Mouse (Mus musculus): ENCODE measurements at regions not wholly inside any gene's neighbourhood (a gene's known extent, or its start where the extent isn't known, plus 50 kb on each side); places are given as distances from the start of the nearest gene placed in this dataset.
A peak's percentile ranks its signal among the peaks of the same experiment; 100 is the strongest.

DNA sequence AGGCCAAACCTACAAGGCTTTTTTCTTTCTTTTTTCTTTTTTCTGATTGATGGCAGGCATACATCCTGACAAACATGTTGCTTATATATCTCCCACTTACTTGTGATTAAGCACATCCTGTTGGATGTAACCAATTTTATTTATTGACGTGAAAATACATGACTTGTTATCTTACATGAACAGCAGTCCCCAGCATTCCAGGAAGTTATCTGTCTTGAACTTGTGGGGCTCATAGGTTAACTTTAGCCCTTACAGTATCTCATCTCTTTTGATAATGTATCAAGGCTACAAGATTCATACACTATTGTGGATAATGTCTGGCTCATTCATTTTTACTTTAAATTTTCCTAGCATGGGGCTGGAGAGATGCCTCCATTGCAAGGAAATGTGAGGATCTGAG lies 852.0 kb upstream of the Agtr1b start:
- intact Hi-C loops (cut with DNase I): no loop called here
- DNase-seq: no peak

DNA sequence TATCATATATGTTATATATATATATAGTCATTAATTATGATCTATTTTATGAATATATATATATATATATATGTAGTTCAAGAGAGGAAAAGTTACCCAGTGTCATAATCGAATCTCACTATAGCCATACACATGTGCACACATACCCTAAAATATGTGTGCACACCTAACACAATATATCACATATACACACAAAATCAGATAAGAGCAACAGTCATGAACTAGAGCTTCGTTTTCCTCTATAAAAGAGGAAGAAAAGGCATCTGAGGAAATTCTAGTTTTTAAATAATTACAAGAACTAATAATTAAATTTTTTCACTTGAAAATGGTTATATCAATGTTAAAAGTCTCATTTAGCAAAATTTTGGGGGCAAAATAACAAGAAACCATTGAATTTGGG lies 835.3 kb upstream of the Tbl1xr1 start:
- intact Hi-C loops (cut with DNase I): no loop called here
- DNase-seq: no peak

- intact Hi-C loops (cut with DNase I): no loop called here
- no peak for DNase-seq
Measured at GRCm38 (mm10) chr3:21256129-21256760, 820.2 kb upstream of the Tbl1xr1 start.

DNA sequence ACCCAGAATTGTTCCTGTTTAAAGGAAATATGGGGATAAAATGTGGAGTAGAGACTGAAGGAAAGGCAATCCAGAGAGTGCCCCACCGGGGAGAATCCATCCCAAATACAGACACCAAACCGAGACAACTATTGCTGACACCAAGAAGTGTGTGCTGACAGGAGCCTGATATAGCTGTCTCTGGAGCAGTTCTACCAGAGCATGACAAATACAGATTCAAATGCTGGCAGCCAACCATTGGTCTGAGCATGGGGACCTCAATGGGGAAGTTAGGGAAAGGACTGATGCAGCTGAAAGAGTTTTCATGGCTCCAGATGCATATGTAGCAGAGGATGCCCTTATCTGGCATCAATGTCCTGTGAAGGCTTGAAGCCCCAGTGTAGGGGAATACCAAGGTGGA lies 813.1 kb upstream of the Tbl1xr1 start:
- no peak for DNase-seq
- intact Hi-C loops (cut with DNase I): loop anchor here (10.0 kb wide), 1 partner anchor 301 kb away; no protein-coding TSS in a partner anchor

GRCm38 (mm10) chr3:21265491-21265890 lies 811.0 kb upstream of the Tbl1xr1 start:
- intact Hi-C loops (cut with DNase I): loop anchor here (10.0 kb wide), 1 partner anchor 299 kb away; no protein-coding TSS in a partner anchor
- DNase-seq: no peak

DNA sequence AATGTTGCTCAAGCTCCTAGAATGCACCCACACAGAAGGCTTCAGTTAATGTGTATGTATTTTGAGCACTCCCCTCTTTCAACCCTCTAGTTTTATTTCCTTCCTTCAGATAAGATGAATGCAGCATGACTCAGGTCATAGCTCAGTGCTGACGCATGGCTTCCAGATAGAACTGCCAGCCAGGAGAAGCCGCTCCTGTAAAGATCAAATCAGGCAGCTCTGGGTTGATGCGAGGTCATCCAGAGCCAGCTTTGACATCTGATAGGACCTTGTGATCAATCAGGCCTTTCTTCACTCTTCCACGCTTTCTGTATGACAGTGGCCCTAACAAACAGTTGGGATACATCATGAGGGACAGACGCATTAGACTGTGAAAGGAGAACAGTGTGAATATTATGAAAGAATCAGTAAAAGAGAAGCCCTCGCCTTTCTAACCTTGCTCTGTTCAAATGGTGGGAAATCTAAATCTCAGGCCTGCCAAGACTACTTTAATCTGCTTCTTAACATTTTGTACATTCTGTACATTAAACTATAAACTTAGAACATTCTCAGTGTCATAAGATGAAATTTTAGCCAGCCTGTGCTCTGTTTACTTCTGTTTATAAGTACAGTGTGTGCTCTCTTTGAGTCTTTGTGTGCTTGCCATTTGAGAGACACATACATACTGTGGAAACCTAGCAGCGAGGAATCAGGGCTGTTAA lies 807.9 kb upstream of the Tbl1xr1 start:
- DNase-seq: peak; percentile 18 to 43

GRCm38 (mm10) chr3:21269130-21269440 lies 807.4 kb upstream of the Tbl1xr1 start:
- intact Hi-C loops (cut with DNase I): loop anchor here (10.0 kb wide), 1 partner anchor 296 kb away; no protein-coding TSS in a partner anchor

More for the DNA sequence above, 807.9 kb upstream of the Tbl1xr1 start:
- intact Hi-C loops (cut with DNase I): loop anchor here (10.0 kb wide), 1 partner anchor 296 kb away; no protein-coding TSS in a partner anchor

DNA sequence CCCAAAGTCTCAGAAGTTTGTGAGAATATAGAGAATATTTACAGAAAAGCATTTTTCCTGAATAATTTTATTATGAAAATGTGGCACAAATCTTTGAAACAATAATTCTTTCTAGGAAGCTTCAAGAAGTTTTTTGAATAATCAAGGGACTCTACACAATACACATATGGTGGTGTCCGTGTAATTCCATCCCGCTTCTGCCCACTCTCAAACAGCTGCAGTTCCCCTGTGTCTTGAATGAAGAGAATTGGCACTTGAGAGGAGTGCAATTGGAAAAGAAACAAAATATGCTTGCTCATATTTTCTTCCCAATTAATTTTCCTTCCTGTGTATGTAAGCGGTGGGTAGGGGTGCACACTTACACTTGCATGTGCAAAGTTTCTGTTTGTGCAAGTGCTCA lies 805.7 kb upstream of the Tbl1xr1 start:
- no peak for DNase-seq
- intact Hi-C loops (cut with DNase I): loop anchor here (5.0 to 10.0 kb wide), 5 partner anchors 77 to 697 kb away; no protein-coding TSS in a partner anchor

More at GRCm38 (mm10) chr3:21269130-21269440, 807.4 kb upstream of the Tbl1xr1 start:
- no peak for DNase-seq

GRCm38 (mm10) chr3:21272219-21272618 lies 804.2 kb upstream of the Tbl1xr1 start:
- intact Hi-C loops (cut with DNase I): loop anchor here (5.0 to 10.0 kb wide), 5 partner anchors 75 to 695 kb away; no protein-coding TSS in a partner anchor
- DNase-seq: peak; percentile 16 to 34

DNA sequence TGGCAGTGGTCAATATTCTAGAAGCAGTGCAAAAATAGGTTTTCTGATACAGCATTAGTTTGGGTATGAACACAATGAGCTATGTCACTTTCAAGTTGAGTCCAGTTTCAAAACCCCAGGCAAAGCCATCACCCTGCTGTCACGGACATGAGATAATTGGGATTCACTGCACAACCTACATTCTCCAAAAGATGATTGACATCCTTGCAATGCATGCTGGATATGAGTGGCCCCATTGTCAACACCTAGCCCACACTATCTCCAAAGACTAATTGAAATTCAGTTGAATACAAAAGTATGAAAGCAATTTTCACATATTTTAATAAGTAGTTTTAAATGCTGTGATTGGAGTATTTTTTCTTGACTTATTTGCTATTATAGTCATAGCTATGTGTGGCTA lies 783.7 kb upstream of the Tbl1xr1 start:
- DNase-seq: no peak
- intact Hi-C loops (cut with DNase I): no loop called here

DNA sequence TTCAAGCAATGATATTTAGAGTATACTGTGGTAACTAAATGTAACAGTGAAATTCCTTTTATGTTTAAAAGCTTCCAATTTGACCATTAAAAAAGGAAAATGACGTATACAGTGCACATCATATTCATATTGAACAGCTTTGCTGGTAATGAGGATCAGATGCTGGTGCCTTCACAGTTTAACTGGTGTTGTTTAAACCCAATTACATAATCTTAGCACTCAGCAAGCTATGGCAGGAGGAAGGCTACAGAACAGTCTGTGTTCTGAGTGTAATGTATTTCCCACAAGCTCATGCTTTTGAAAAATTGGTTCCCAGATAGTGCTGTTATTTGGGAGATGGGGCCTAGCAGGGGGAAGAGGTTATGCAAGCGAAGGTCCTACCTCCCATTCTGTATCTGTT lies 783.1 kb upstream of the Tbl1xr1 start:
- intact Hi-C loops (cut with DNase I): no loop called here
- no peak for DNase-seq

DNA sequence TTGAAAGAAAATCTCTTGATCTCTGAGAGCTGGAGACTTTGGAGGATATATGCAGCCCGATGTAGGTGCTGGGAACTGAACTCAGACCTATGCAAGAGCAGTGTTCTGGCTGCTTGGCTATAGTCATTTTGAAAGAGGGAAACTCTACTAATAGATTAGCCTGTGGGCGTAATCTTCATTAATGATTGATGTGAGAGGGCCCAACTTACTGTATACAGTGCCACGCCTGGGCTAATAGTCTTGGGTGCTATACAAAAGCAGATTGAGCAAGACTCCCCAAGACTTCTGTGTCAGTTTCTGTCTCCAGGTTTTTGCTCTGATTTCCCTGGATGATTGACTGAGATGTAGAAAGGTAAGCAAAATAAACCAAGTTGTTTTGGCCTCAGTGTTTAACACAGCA lies 781.7 kb upstream of the Tbl1xr1 start:
- no peak for DNase-seq
- intact Hi-C loops (cut with DNase I): no loop called here

DNA sequence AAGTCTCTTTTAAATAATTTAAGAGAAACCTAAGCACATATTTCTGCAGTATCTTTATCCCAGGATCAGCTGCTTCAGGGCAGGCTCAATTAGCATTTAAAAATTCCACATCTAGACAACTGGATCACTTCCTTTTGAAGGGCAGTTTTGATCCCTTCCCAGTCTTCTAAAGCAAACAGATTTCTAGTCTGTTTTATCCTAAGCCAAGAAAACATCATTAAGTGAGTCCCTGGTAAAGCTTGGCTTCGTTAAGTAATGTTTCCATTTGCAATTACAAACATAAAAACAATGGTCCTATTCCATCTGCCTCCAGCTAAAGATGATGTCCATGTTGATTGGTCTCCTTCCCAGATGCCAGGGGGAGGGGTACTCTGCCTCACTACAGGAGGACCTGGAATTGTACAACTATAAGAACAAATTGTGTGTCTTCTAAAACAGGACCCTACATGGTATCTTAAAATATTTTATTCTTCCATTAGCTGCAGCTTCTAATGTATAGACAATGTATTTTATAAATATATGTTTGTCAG lies 779.8 kb upstream of the Tbl1xr1 start:
- intact Hi-C loops (cut with DNase I): no loop called here

DNA sequence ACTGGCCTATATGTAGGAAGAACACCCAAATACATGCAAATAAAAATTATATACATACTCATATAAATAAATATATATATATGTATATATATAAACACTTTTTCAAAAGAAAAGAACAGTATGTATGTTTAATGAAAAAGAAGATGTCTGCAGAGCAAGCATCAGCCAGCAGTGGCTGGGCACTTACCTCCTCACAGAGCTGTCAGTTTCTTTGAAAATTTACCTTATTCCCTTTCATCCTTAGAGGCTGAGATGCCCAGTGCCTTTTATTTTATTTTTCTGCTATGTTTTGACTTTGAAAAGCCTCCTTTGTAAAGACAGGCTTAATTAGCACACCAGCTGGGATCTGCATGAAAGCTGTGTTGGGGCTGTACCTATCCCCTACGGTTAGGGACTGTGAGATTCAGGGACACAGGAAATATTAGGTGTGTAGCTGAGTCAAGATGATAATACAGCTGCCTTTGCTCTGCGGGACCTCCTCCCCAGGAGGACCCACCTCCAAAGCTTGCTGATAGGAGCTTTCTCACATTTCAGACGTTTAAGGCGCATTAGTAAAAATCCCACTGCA lies 751.0 kb upstream of the Tbl1xr1 start:
- intact Hi-C loops (cut with DNase I): no loop called here
- no peak for DNase-seq

More for the DNA sequence above, 779.8 kb upstream of the Tbl1xr1 start:
- no peak for DNase-seq

DNA sequence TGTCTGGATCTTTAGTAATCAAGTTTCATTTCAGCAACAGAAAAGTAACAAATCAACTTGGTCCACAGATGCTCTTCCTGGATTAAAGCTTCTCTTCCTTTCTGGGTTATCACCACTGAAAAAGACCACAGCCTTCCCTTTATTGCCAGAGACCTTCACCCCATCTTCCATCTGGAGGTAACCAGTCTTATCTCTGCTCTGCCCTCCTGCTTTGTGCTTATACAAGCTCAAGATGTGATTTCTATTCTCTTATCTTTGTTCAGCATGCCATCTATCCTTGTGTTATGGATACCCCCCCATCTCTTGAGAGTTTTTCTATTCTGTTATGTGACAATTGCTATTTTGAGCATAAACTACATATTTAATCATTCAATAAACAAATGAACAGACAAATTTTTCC lies 734.5 kb upstream of the Tbl1xr1 start:
- intact Hi-C loops (cut with DNase I): no loop called here
- no peak for DNase-seq

DNA sequence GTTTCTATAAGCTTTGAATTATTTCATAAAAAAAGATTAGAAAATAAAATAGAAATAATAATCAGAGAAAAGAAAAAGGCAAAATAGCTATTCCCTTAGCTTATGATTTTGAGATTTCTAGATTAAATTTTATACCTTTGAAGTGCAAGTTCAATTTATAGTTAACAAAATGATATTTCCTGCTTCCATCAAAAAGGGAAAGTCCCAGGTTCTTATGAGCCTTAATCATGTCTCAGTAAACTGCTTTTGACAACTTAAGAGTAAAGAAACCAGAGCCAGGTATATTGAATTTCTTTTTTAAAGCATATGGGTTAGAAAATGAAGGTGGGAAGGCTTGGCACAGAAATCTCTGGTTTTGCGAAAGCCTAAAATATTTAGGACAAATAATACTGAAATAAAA lies 733.4 kb upstream of the Tbl1xr1 start:
- DNase-seq: no peak
- intact Hi-C loops (cut with DNase I): no loop called here

DNA sequence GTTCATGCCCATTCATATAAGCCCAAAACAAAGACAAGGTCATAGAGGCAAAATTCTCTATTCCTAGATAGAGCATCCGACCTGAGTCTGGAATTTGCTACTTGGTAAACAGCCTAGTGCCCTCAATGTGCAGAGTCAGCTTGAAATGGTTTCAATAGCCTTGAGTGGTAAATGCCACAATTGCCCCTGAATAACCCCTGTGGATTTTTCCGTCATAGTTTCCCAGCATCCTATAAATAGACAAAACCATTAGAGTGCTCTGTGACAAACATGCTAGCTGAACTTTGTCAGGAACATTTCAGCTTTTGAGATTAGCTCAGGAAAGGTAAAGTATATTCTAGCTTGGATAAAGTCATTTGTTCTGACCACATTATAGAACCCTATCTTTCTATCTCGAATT lies 727.0 kb upstream of the Tbl1xr1 start:
- DNase-seq: no peak

GRCm38 (mm10) chr3:21356150-21356549 lies 720.3 kb upstream of the Tbl1xr1 start:
- intact Hi-C loops (cut with DNase I): no loop called here

More for the DNA sequence above, 727.0 kb upstream of the Tbl1xr1 start:
- intact Hi-C loops (cut with DNase I): loop anchor here (5.0 kb wide), 1 partner anchor 77 kb away; no protein-coding TSS in a partner anchor

DNA sequence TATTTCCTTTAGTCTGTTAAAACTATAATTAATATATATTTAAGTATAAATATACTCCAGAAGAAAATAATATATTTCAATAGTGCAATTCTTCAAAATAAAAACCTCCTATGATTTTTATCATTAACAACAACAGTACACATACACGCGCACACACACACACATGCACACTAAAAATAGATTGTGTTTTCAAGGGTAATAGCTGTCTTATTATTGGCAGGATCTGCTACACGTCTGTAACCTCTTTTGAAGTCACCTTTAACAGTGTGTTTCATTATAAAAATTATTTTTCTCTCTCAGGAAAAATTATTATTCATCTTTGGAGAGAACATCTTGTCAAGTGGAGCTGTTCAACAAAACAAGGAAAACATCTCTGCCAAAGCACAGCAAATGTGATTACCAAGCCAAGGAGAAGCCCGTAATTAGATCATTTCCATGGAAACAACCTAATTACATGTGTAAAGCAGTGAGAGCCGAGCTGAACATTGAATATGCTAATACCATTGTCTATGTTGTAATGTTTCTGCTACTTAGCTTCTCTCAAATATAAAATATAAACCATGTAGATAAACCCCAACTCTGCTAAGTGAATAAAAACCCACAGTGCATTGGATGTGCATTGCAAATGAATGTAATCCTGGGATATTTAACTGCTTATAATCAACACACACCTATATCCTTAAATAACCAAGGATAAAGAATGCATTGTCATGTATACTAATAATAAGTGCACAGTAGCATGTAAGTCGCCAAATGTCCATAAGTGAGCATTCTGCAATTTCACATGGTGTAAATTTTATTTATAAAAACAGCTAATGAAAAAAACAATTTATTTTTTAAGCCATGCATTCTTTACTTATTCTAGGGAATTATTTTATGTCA lies 719.4 kb upstream of the Tbl1xr1 start:
- no peak for DNase-seq
- intact Hi-C loops (cut with DNase I): no loop called here

More at GRCm38 (mm10) chr3:21356150-21356549, 720.3 kb upstream of the Tbl1xr1 start:
- DNase-seq: no peak

DNA sequence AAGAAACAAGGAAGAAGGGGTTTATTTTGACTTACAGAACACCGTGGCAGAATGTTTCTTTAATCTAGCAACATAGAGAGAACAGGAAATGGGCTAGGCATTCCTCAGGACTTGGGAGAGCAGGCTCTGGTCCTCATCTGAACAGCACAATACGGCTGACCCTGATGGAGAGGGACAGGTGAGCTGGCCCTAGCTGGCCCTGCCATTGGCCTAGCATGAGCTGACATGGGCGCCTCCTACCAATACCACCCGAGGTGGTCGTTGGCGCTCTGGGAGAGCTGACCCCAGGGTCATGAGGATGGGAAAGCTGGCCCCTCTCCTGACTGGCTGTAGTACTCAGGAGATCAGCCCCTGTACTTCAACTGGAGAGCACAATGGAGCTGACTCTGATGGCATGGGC lies 718.4 kb upstream of the Tbl1xr1 start:
- intact Hi-C loops (cut with DNase I): no loop called here
- DNase-seq: no peak
